Mouse (Mus musculus) megakaryocyte progenitor cell, adult 5-6 weeks (primary cell): ENCODE data around the gene Ddx55. TPM values are rescaled to one million over a fixed set of nuclear protein-coding genes. Genes with fewer than 3 reads are reported as not detected.
"Not testable (repeated sequence)": the region's sequence is repeated elsewhere in the genome, so short reads cannot be mapped to it uniquely, and the experiment has no call there.

ENCODE experiments used
- ATAC-seq: replicated peaks from 2 replicates; pipeline ENCODE4 v1.8.0; 2016; ENCODE audit warnings: mild to moderate bottlenecking, moderate TSS enrichment, inconsistent platforms; ENCODE audit not compliant: poor library complexity
- total RNA-seq, 2 experiments: library from RNA; stranded (forward) in 1 of 2; stranded (reverse) in 1 of 2; fragments of 157-497, 149-512 nt in 1 of 2; fragments of 200-1000 nt in 1 of 2; gene quantifications; 2 replicates each; pipeline versions ENCODE4 v1.2.3 to v1.2.4; 2015 to 2017

The Ddx55 gene
- total RNA-seq, 2 experiments from 2014 or later: 13.7 to 15.7 TPM

GRCm38 (mm10) chr5:124538813-124539792, 13.6 kb upstream of the Ddx55 start:
- peak; percentile 47 for ATAC-seq

GRCm38 (mm10) chr5:124539905-124540304, 12.8 kb upstream of the Ddx55 start:
- ATAC-seq: no peak

GRCm38 (mm10) chr5:124540383-124540786, 12.3 kb upstream of the Ddx55 start, which contains the start of gene Tmed2:
Gene Tmed2 (plus strand): TSS chr5:124540695.
- ATAC-seq: peak; percentile 95

GRCm38 (mm10) chr5:124540905-124541601, 11.6 kb upstream of the Ddx55 start:
- ATAC-seq: peak; percentile 38

GRCm38 (mm10) chr5:124541602-124541973, 11.1 kb upstream of the Ddx55 start:
- ATAC-seq: no peak

GRCm38 (mm10) chr5:124550737-124551136, 1.9 kb upstream of the Ddx55 start:
- not testable (repeated sequence) for ATAC-seq

GRCm38 (mm10) chr5:124551349-124552093, 1.1 kb upstream of the Ddx55 start:
- not testable (repeated sequence) for ATAC-seq

GRCm38 (mm10) chr5:124552094-124552472, 581 bp upstream of the Ddx55 start:
- ATAC-seq: no peak

- ATAC-seq: no peak
Observed at GRCm38 (mm10) chr5:124553607-124554006, 943 bp downstream of the Ddx55 start.

GRCm38 (mm10) chr5:124555145-124555544, 2.5 kb downstream of the Ddx55 start:
- ATAC-seq: no peak

GRCm38 (mm10) chr5:124571068-124571467, 18.4 kb downstream of the Ddx55 start:
- no peak for ATAC-seq

GRCm38 (mm10) chr5:124575467-124575866, 22.8 kb downstream of the Ddx55 start:
- no peak for ATAC-seq

- ATAC-seq: peak; percentile 99
Observed at GRCm38 (mm10) chr5:124578633-124579317, 26.1 kb downstream of the Ddx55 start, which contains the start of the genes Eif2b1 and Gtf2h3. Gene Eif2b1 (minus strand): TSS chr5:124579131. Gene Gtf2h3 (plus strand): TSS chr5:124579140.

- ATAC-seq: peak; percentile 47
Observed at GRCm38 (mm10) chr5:124582515-124582914, 29.9 kb downstream of the Ddx55 start.

- ATAC-seq: no peak
Observed at GRCm38 (mm10) chr5:124592768-124593167, 40.1 kb downstream of the Ddx55 start.

GRCm38 (mm10) chr5:124598224-124599174, 45.8 kb downstream of the Ddx55 start:
- ATAC-seq: peak; percentile 99

- not testable (repeated sequence) for ATAC-seq
Observed at GRCm38 (mm10) chr5:124599726-124600125, 47.1 kb downstream of the Ddx55 start.

GRCm38 (mm10) chr5:124602349-124602748, 49.7 kb downstream of the Ddx55 start:
- peak; percentile 55 for ATAC-seq

- ATAC-seq: no peak
Observed at GRCm38 (mm10) chr5:124604296-124604695, 51.6 kb downstream of the Ddx55 start.
